9 mouse cellular contexts compared by ENCODE assay signal in genomic region chr13:103978286-103978866, GRCm38 (mm10). TPM values are rescaled to one million over a fixed set of nuclear protein-coding genes. Genes with fewer than 3 reads are reported as not detected.
A peak's percentile ranks its signal among the peaks of the same experiment; 100 is the strongest.
DNase-seq lines count a peak whose midpoint lies in the region; ATAC-seq lines count a peak whose summit lies in the region.
"Had no signal": no experiment of that assay in that cellular context is flagged by ENCODE, and none has a peak within 500 bp of the region (broad histone marks: within the 10 kb centered on the region; RNA-seq: fewer than 3 reads in every experiment).

No protein-coding gene starts in this region.

- no peaks in the 10 kb centered on the region for H3K36me3 ChIP-seq in embryonic facial prominence, embryonic 13.5 days
- no peaks in the 10 kb centered on the region for H3K36me3 ChIP-seq in lung, embryonic 16.5 days (ENCODE audit: control insufficient read depth, insufficient read depth, low read length)

- 47% methylated on average over 5 of the region's 5 CpGs for WGBS in embryonic facial prominence, embryonic 13.5 days
- WGBS in lung, embryonic 16.5 days = 24% methylated on average over 5 of the region's 5 CpGs

- no peaks in the 10 kb centered on the region for H3K27me3 ChIP-seq in embryonic facial prominence, embryonic 13.5 days
- H3K27me3 ChIP-seq in lung, embryonic 16.5 days (ENCODE audit: control insufficient read depth, insufficient read depth, low read depth, low read length) = no peaks in the 10 kb centered on the region

- DNase-seq in NIH3T3 (ENCODE audit: low read depth) = peak; percentile 84
- peak; percentile 11 to 27 for DNase-seq in heart, postnatal 14 days
- DNase-seq in cerebellum, postnatal 10 days = no peak
- no peak for DNase-seq in spleen, postnatal 14 days (ENCODE audit: low spot score in 2 of 2)
- DNase-seq in ovary, postnatal 36 days (ENCODE audit: low spot score) = no peak

- H3K4me3 ChIP-seq in embryonic facial prominence, embryonic 13.5 days = no peak overlapping the region
- no peak overlapping the region for H3K4me3 ChIP-seq in lung, embryonic 16.5 days (ENCODE audit: low read length)

- no peak for ATAC-seq in embryonic facial prominence, embryonic 13.5 days (ENCODE audit: insufficient number of reproducible peaks, insufficient read depth, low FRiP score, low TSS enrichment, low read depth)
- ATAC-seq in lung, embryonic 16.5 days (ENCODE audit: low read depth) = peak; percentile 67
- no peak for ATAC-seq in erythroblast, adult 5-6 weeks (replicated peaks; ENCODE audit: low FRiP score, poor library complexity, severe bottlenecking)
- ATAC-seq: inflammation-experienced regulatory T-cells, adult 6 months had no signal

- intact Hi-C loops in heart, postnatal 14 days (cut with DNase I) = no loop called here

- H3K4me1 ChIP-seq in embryonic facial prominence, embryonic 13.5 days = peaks cover 12% of the 10 kb centered on the region
- peaks cover 15% of the 10 kb centered on the region; the same call in 1 of the 2 replicates for H3K4me1 ChIP-seq in lung, embryonic 16.5 days (replicated peaks; ENCODE audit: control insufficient read depth, insufficient read depth, low read length)

- H3K9ac ChIP-seq in embryonic facial prominence, embryonic 13.5 days = no peak overlapping the region
- H3K9ac ChIP-seq in lung, embryonic 16.5 days (ENCODE audit: low read length) = 0 out of 2 replicates have a peak overlapping the region, but pooled peaks have one; percentile 14

- 0 out of 2 replicates have a peak, but pooled peaks cover 3% of the 10 kb centered on the region for H3K9me3 ChIP-seq in embryonic facial prominence, embryonic 13.5 days
- peaks cover 4% of the 10 kb centered on the region; the same call in 1 of the 2 replicates for H3K9me3 ChIP-seq in lung, embryonic 16.5 days (ENCODE audit: control insufficient read depth, low read length)

- no peak overlapping the region for H3K4me2 ChIP-seq in embryonic facial prominence, embryonic 13.5 days
- no peak overlapping the region for H3K4me2 ChIP-seq in lung, embryonic 16.5 days (ENCODE audit: low read depth, low read length)

- peak overlapping the region; percentile 70 for H3K27ac ChIP-seq in embryonic facial prominence, embryonic 13.5 days
- H3K27ac ChIP-seq in lung, embryonic 16.5 days (ENCODE audit: low read length) = peak overlapping the region; percentile 68

RNA-seq across cellular contexts. Expression of gene Erbin, which starts 58.1 kb away (rescaled TPM):
- polyA plus RNA-seq in embryonic facial prominence, embryonic 13.5 days (2015; fragmentation: Nextera tagmentation; extraction: Ambion mirVana) = 22.3 and 27.2 TPM in 2 replicates
- total RNA-seq in heart, postnatal 14 days (2021) = 10 to 100 TPM; 54.6 to 54.8 TPM
- polyA plus RNA-seq in lung, embryonic 16.5 days (2015; fragmentation: Nextera tagmentation; extraction: Ambion mirVana) = 16.8 and 17.2 TPM in 2 replicates
- total RNA-seq in erythroblast, adult 5-6 weeks (2015; ENCODE audit: low replicate concordance) = 55.4 and 57.3 TPM in 2 replicates
- total RNA-seq in erythroblast, adult 5-6 weeks (2017; ENCODE audit: low replicate concordance) = 58.1 and 63.9 TPM in 2 replicates

Comparison
In these comparisons a context has a peak if more than half of its experiments do, and no peak if none do; other contexts are left out.
1. DNase-seq: peak in NIH3T3 (single experiment) and heart, postnatal 14 days (2 of 2); none in cerebellum, postnatal 10 days (0 of 2), spleen, postnatal 14 days (0 of 2) and ovary, postnatal 36 days (single experiment).